ENCODE assay signal across 29 mouse cellular contexts in genomic region chr1:89273021-89273420, GRCm38 (mm10).
DNase-seq lines count a peak whose midpoint lies in the region; ATAC-seq lines count a peak whose summit lies in the region.
"Had no signal": no experiment of that assay in that cellular context is flagged by ENCODE, and none has a peak within 500 bp of the region (broad histone marks: within the 10 kb centered on the region; RNA-seq: fewer than 3 reads in every experiment).

No protein-coding gene starts in this region.

- WGBS in forebrain, embryonic 15.5 days, result 88% methylated on average over 10 of the region's 10 CpGs
- 90% methylated on average over 10 of the region's 10 CpGs for WGBS in forebrain, embryonic 10.5 days
- 80% methylated on average over 10 of the region's 10 CpGs for WGBS in heart, embryonic 10.5 days

- no peaks in the 10 kb centered on the region for H3K36me3 ChIP-seq in forebrain, embryonic 15.5 days
- no peaks in the 10 kb centered on the region for H3K36me3 ChIP-seq in forebrain, embryonic 10.5 days (replicated peaks)
- H3K36me3 ChIP-seq in heart, embryonic 10.5 days, result no peaks in the 10 kb centered on the region
- H3K36me3 ChIP-seq: embryonic facial prominence, embryonic 10.5 days; embryonic facial prominence, embryonic 13.5 days; G1E; heart, embryonic 13.5 days had no signal

- H3K27me3 ChIP-seq in forebrain, embryonic 15.5 days, result no peaks in the 10 kb centered on the region
- H3K27me3 ChIP-seq in forebrain, embryonic 10.5 days (ENCODE audit: poor library complexity, severe bottlenecking), result no peaks in the 10 kb centered on the region
- peaks cover 5% of the 10 kb centered on the region; the same call in 1 of the 2 replicates for H3K27me3 ChIP-seq in heart, embryonic 10.5 days (ENCODE audit: insufficient read depth, poor library complexity, severe bottlenecking)
- H3K27me3 ChIP-seq: CH12.LX; embryonic facial prominence, embryonic 13.5 days; Patski had no signal

- no peak for ATAC-seq in forebrain, embryonic 15.5 days (replicated peaks)
- ATAC-seq: hindbrain, postnatal 0 days; inflammation-experienced regulatory T-cells, adult 6 months; Patski had no signal

- H3K4me1 ChIP-seq in forebrain, embryonic 15.5 days, result peaks cover 7% of the 10 kb centered on the region; the same call in 1 of the 2 replicates
- 0 out of 2 replicates have a peak, but pooled peaks cover 4% of the 10 kb centered on the region for H3K4me1 ChIP-seq in forebrain, embryonic 10.5 days
- no peaks in the 10 kb centered on the region for H3K4me1 ChIP-seq in heart, embryonic 10.5 days
- H3K4me1 ChIP-seq: embryonic facial prominence, embryonic 10.5 days; heart, embryonic 13.5 days had no signal

- H3K4me2 ChIP-seq in forebrain, embryonic 15.5 days (replicated peaks), result no peak overlapping the region
- H3K4me2 ChIP-seq: embryonic facial prominence, embryonic 13.5 days; heart, embryonic 13.5 days; hindbrain, embryonic 14.5 days had no signal

- no peak overlapping the region for H3K4me3 ChIP-seq in forebrain, embryonic 15.5 days
- H3K4me3 ChIP-seq in forebrain, embryonic 10.5 days, result no peak overlapping the region
- no peak overlapping the region for H3K4me3 ChIP-seq in heart, embryonic 10.5 days
- H3K4me3 ChIP-seq: embryonic facial prominence, embryonic 10.5 days; embryonic facial prominence, embryonic 13.5 days; erythroblast, embryonic 14.5 days; heart, adult 2 months; heart, embryonic 13.5 days had no signal

- no peak for DNase-seq in forebrain, embryonic 10.5 days (ENCODE audit: extremely low spot score, low spot score)
- DNase-seq in heart, embryonic 10.5 days (ENCODE audit: low spot score), result peak; percentile 54
- DNase-seq in heart, adult 8-10 months (ENCODE audit: low spot score), result no peak
- peak; percentile 31 for DNase-seq in testis, postnatal 10 days (ENCODE audit: low spot score)
- DNase-seq in testis, postnatal 14 days (ENCODE audit: low spot score), result no peak
- no peak for DNase-seq in adrenal gland, adult (ENCODE audit: inconsistent age in 2 of 2, low spot score in 1 of 2)
- DNase-seq: adrenal gland, adult 2 months; adrenal gland, postnatal 14 days; B cell, adult 2 months; cerebellum, adult 11 months; cerebellum, adult 2 months; cerebellum, adult 9-11 months; cerebellum, postnatal 25 days; gastrocnemius, postnatal 25 days; heart, adult 2 months; heart, postnatal 14 days; heart, postnatal 4 days; kidney, adult 18-20 months had no signal

- H3K27ac ChIP-seq in forebrain, embryonic 15.5 days (replicated peaks), result peak overlapping the region; percentile 36; the same call in 1 of the 2 replicates
- H3K27ac ChIP-seq in forebrain, embryonic 10.5 days, result no peak overlapping the region
- H3K27ac ChIP-seq in heart, embryonic 10.5 days, result no peak overlapping the region
- H3K27ac ChIP-seq: embryonic facial prominence, embryonic 10.5 days; embryonic facial prominence, embryonic 13.5 days; heart, adult 2 months; heart, embryonic 13.5 days; hindbrain, embryonic 14.5 days; hindbrain, postnatal 0 days had no signal

- H3K9me3 ChIP-seq in forebrain, embryonic 15.5 days, result no peaks in the 10 kb centered on the region
- H3K9me3 ChIP-seq in forebrain, embryonic 10.5 days, result no peaks in the 10 kb centered on the region
- no peaks in the 10 kb centered on the region for H3K9me3 ChIP-seq in heart, embryonic 10.5 days
- H3K9me3 ChIP-seq: embryonic facial prominence, embryonic 10.5 days; embryonic facial prominence, embryonic 13.5 days; heart, embryonic 13.5 days had no signal

- no peak overlapping the region for H3K9ac ChIP-seq in forebrain, embryonic 15.5 days (replicated peaks)
- H3K9ac ChIP-seq: embryonic facial prominence, embryonic 13.5 days; heart, embryonic 13.5 days; hindbrain, embryonic 14.5 days had no signal

Comparison
In these comparisons a context has a peak if more than half of its experiments do, and no peak if none do; other contexts are left out.
1. DNase-seq: peak in heart, embryonic 10.5 days (single experiment) and testis, postnatal 10 days (single experiment); none in forebrain, embryonic 10.5 days (single experiment), heart, adult 8-10 months (single experiment), testis, postnatal 14 days (single experiment) and adrenal gland, adult (0 of 2).